Mouse (Mus musculus): Measurements from ENCODE around the gene Ikzf4. TPM values are rescaled to one million over a fixed set of nuclear protein-coding genes. Genes with fewer than 3 reads are reported as not detected.

Ikzf4 gene
- polyA plus RNA-seq (2015; fragmentation: Nextera tagmentation; extraction: Ambion mirVana), result 0.12 TPM in 2 replicates

- WGBS (ENCODE audit: insufficient replicate concordance), result 6% methylated on average over 36 of the region's 36 CpGs
Observed at GRCm38 (mm10) chr10:128645111-128646011, at the start of gene Ikzf4. Gene Ikzf4 (minus strand): TSS chr10:128645991.

DNA sequence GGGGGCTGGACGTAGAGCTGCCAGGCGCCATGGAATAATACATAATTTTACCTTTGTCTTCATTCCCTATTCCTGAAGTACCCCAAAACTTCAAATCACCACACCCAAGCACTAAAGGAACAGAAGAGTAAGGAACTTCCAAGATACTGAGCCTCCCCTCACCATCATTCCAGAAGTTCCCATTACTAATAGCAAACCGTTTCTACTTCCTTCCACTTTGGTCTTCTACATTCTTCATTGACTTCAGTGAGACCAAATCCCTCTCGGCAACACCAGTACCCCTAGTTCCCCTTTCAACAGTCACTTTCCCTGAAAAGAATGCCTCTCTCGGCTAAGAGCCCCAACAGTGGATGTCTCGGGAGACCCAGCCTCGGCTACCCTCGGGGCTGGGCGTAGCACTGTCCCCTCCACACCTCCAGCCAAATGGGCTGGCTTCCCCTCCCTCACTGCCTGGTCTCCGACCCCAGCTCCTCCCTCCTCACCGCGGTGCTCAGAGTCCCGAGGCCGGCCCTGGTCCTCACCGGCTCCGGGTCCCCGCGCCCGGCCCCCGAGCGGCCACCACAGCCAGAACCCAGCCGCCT lies 49.7 kb upstream of the Ikzf4 start:
- Histone ChIP-seq H3K36me3 (replicated peaks) (peaks cover 34% of the 10 kb centered on the region), H3K27me3 (no peaks in the 10 kb centered on the region), H3K9me3 (replicated peaks) (no peaks in the 10 kb centered on the region), H3K4me2 (peak overlapping the region; percentile 73), H3K9ac (peak overlapping the region; percentile 96), H3K4me3 (replicated peaks) (peak overlapping the region; percentile 89), H3K27ac (replicated peaks) (peak overlapping the region; percentile 95), H3K4me1 (replicated peaks) (peaks cover 51% of the 10 kb centered on the region)
- under 1% methylated on average over 22 of the region's 22 CpGs for WGBS (ENCODE audit: insufficient replicate concordance)
- no peak for ATAC-seq (ENCODE audit: insufficient read depth)

More at GRCm38 (mm10) chr10:128645111-128646011, at the start of gene Ikzf4:
- no peak for ATAC-seq (ENCODE audit: insufficient read depth)
- Histone ChIP-seq H3K9me3 (replicated peaks) (no peaks in the 10 kb centered on the region), H3K9ac (no peak within 1 kb of the TSS), H3K36me3 (replicated peaks) (no peaks in the 10 kb centered on the region), H3K4me3 (replicated peaks) (peak within 1 kb of the TSS; percentile 39), H3K4me1 (replicated peaks) (peaks cover 14% of the 10 kb centered on the region; the same call in 1 of the 2 replicates), H3K27ac (replicated peaks) (no peak within 1 kb of the TSS), H3K4me2 (peak within 1 kb of the TSS; percentile 67), H3K27me3 (peaks cover 64% of the 10 kb centered on the region)

DNA sequence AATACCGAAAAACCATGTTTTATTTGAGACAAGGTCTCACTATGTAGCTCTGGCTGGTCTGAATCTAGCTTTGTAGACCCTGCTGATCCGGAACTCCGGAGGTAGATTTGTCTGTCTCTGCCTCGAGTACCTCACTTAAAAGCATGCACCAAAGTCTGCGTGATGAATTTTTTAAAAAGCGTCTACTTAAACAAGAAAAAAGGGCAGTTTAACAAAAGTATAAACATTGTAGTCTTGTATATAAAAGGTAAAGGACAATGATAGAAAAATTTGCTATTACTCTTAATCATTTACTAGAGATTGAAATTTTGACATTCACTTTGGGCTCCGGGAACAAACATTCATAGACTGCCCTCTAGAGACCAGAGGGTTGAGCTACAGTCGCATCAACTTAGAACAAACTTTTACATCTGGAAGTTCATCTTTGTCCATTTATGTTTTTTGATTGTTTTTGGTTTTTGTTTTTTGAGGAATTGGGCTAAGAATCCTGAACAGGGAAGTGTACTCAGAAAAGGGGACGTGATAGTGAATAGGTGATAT lies 28.7 kb upstream of the Ikzf4 start:
- peaks cover 19% of the 10 kb centered on the region for H3K4me1 ChIP-seq (replicated peaks)
- peak overlapping the region; percentile 97 for H3K4me2 ChIP-seq
- H3K27ac ChIP-seq (replicated peaks), result peak overlapping the region; percentile 73
- H3K9me3 ChIP-seq (replicated peaks), result no peaks in the 10 kb centered on the region
- H3K4me3 ChIP-seq (replicated peaks), result peak overlapping the region; percentile 79
- peak; percentile 6; the same call in 1 of the 2 replicates for ATAC-seq (ENCODE audit: insufficient read depth)
- peak overlapping the region; percentile 69 for H3K9ac ChIP-seq
- 1% methylated on average over 9 of the region's 9 CpGs for WGBS (ENCODE audit: insufficient replicate concordance)
- H3K36me3 ChIP-seq (replicated peaks), result peaks cover 6% of the 10 kb centered on the region
- H3K27me3 ChIP-seq, result peaks cover 41% of the 10 kb centered on the region

DNA sequence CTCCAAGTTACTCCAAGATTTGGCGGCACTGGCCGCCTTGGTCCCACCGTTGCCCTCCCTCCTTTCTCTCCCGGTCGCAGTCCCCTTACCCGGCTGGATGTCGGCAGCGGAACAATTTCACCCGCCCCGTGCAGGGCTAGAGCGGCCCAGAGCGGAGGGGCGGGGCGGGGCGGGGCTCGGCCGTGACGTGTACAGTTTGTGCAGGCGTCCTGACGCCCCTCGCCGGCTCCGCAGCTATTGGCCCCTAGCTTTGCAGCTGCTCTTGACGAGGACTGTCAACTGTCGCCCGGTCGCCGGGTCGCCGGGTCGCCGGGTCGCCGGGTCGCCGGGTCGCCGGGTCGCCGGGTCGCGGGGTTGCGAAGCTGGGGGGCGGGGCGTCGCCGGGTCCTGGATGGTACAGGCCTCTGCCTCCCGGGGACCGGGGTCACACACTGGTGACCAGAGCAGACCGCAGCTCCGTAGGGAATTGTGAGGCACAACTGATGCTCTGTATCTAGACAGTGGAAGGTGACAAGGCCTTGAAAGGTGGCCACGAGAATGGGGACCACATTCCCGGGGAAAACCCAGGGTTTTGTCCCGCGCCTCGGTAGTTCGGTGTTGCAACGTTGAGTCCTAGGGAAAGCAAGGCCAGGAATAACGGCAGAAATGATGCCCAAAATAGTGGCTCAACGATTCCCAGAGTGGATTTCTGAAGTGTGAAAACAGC lies 28.1 kb upstream of the Ikzf4 start, which contains the start of gene Suox:
TSS of gene Suox (minus strand) at position 311 of the 706 bp plus-strand sequence.
- Histone ChIP-seq H3K9me3 (replicated peaks) (no peaks in the 10 kb centered on the region), H3K9ac (peak within 1 kb of the TSS; percentile 69), H3K4me2 (peak within 1 kb of the TSS; percentile 97), H3K4me1 (replicated peaks) (peaks cover 25% of the 10 kb centered on the region), H3K27ac (replicated peaks) (peak within 1 kb of the TSS; percentile 73), H3K4me3 (replicated peaks) (peak within 1 kb of the TSS; percentile 79), H3K36me3 (replicated peaks) (peaks cover under 1% of the 10 kb centered on the region; the same call in 1 of the 2 replicates), H3K27me3 (peaks cover 47% of the 10 kb centered on the region)
- ATAC-seq (ENCODE audit: insufficient read depth), result peak; percentile 95
- WGBS (ENCODE audit: insufficient replicate concordance), result under 1% methylated on average over 60 of the region's 60 CpGs

DNA sequence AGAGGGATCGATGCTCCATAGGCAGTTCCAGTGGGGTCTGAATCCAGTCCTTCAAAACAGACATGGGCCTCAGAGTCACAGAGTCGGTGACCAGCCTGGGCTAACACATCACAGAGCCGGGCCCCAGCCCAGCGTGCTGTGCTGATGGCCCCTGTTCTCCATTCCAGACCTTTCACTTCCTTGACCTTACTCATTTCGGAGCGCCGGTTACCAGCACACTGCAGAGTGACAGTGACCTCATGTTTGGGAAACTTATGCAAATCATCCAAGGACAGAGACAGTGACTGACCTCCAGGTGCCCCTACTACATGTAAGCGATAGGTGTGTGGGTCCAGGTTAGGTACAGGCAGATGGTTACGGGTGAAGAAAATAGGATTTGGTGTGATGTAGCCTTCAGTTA lies 25.4 kb upstream of the Ikzf4 start:
- WGBS (ENCODE audit: insufficient replicate concordance), result 79% methylated on average over 9 of the region's 9 CpGs
- no peak for ATAC-seq (ENCODE audit: insufficient read depth)
- H3K4me2 ChIP-seq, result no peak overlapping the region
- H3K27ac ChIP-seq (replicated peaks), result no peak overlapping the region
- H3K4me1 ChIP-seq (replicated peaks), result peaks cover 32% of the 10 kb centered on the region
- no peaks in the 10 kb centered on the region for H3K36me3 ChIP-seq (replicated peaks)
- H3K9ac ChIP-seq, result no peak overlapping the region
- H3K9me3 ChIP-seq (replicated peaks), result no peaks in the 10 kb centered on the region
- peaks cover 65% of the 10 kb centered on the region for H3K27me3 ChIP-seq
- H3K4me3 ChIP-seq (replicated peaks), result no peak overlapping the region

GRCm38 (mm10) chr10:128668790-128669672 lies 23.2 kb upstream of the Ikzf4 start:
- Histone ChIP-seq H3K27me3 (peaks cover 65% of the 10 kb centered on the region), H3K27ac (replicated peaks) (no peak overlapping the region), H3K4me2 (peak overlapping the region; percentile 78), H3K4me3 (replicated peaks) (peak overlapping the region; percentile 57), H3K4me1 (replicated peaks) (peaks cover 49% of the 10 kb centered on the region), H3K36me3 (replicated peaks) (no peaks in the 10 kb centered on the region), H3K9ac (peak overlapping the region; percentile 33; the same call in 1 of the 2 replicates), H3K9me3 (replicated peaks) (no peaks in the 10 kb centered on the region)
- ATAC-seq (ENCODE audit: insufficient read depth), result no peak
- 3% methylated on average over 42 of the region's 42 CpGs for WGBS (ENCODE audit: insufficient replicate concordance)

- Histone ChIP-seq H3K9me3 (replicated peaks) (no peaks in the 10 kb centered on the region), H3K4me1 (replicated peaks) (peaks cover 52% of the 10 kb centered on the region), H3K4me2 (peak overlapping the region; percentile 47; the same call in 1 of the 2 replicates), H3K9ac (no peak overlapping the region), H3K27ac (replicated peaks) (peak overlapping the region; percentile 65), H3K36me3 (replicated peaks) (no peaks in the 10 kb centered on the region), H3K4me3 (replicated peaks) (no peak overlapping the region), H3K27me3 (peaks cover 42% of the 10 kb centered on the region)
- no peak for ATAC-seq (ENCODE audit: insufficient read depth)
- WGBS (ENCODE audit: insufficient replicate concordance), result 88% methylated on average over 2 of the region's 2 CpGs
Observed at GRCm38 (mm10) chr10:128665806-128666205, 20.0 kb upstream of the Ikzf4 start.

GRCm38 (mm10) chr10:128665307-128665706 lies 19.5 kb upstream of the Ikzf4 start:
- Histone ChIP-seq H3K4me1 (replicated peaks) (peaks cover 52% of the 10 kb centered on the region), H3K4me2 (peak overlapping the region; percentile 47), H3K27ac (replicated peaks) (peak overlapping the region; percentile 65), H3K27me3 (peaks cover 40% of the 10 kb centered on the region), H3K9ac (no peak overlapping the region), H3K36me3 (replicated peaks) (no peaks in the 10 kb centered on the region), H3K9me3 (replicated peaks) (no peaks in the 10 kb centered on the region), H3K4me3 (replicated peaks) (no peak overlapping the region)
- WGBS (ENCODE audit: insufficient replicate concordance), result 24% methylated on average over 3 of the region's 3 CpGs
- peak; percentile 75 for ATAC-seq (ENCODE audit: insufficient read depth)

- peak; percentile 81 for ATAC-seq (ENCODE audit: insufficient read depth)
- Histone ChIP-seq H3K27me3 (peaks cover 36% of the 10 kb centered on the region), H3K9ac (no peak overlapping the region), H3K4me2 (peak overlapping the region; percentile 47), H3K4me3 (replicated peaks) (no peak overlapping the region), H3K4me1 (replicated peaks) (peaks cover 52% of the 10 kb centered on the region), H3K27ac (replicated peaks) (peak overlapping the region; percentile 65), H3K9me3 (replicated peaks) (no peaks in the 10 kb centered on the region), H3K36me3 (replicated peaks) (no peaks in the 10 kb centered on the region)
- WGBS (ENCODE audit: insufficient replicate concordance), result 20% methylated on average over 3 of the region's 3 CpGs
Observed at GRCm38 (mm10) chr10:128664808-128665207, 19.0 kb upstream of the Ikzf4 start.
